Mouse (Mus musculus): ENCODE data around the gene Pdap1. TPM values are rescaled to one million over a fixed set of nuclear protein-coding genes. Genes with fewer than 3 reads are reported as not detected.
"Not testable (repeated sequence)": the region's sequence is repeated elsewhere in the genome, so short reads cannot be mapped to it uniquely, and the experiment has no call there.

The Pdap1 gene
- total RNA-seq, 2 experiments from 2014 or later = 95.2 to 97.8 TPM

DNA sequence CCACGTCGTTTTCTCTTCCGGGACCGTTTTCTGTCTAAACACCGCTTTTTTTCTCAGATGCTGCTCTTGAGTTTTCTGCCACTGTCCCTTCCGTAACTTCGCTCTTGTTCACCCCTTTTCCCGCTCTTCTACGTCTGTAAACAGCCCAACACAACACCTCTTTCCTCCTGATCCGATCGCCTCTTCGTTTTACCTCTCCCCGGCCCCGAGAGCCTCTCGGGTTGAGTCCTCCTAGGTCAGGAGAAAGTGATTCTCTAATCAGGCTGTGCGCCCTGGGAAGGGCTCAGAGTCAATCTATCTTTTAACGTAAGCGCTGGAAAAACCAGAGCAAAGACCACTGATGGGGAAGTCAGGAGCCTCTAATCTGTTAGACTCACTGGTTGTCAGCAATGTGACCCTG, 573 bp upstream of the Pdap1 start:
- H3K4me3 ChIP-seq = peak overlapping the region; percentile 96
- DNase-seq (ENCODE audit: low spot score in 2 of 2) = no peak
- H3K27ac ChIP-seq = peak overlapping the region; percentile 99
- TF ChIP-seq CTCF (conservative IDR thresholded peaks at IDR 0.05) = no peak

DNA sequence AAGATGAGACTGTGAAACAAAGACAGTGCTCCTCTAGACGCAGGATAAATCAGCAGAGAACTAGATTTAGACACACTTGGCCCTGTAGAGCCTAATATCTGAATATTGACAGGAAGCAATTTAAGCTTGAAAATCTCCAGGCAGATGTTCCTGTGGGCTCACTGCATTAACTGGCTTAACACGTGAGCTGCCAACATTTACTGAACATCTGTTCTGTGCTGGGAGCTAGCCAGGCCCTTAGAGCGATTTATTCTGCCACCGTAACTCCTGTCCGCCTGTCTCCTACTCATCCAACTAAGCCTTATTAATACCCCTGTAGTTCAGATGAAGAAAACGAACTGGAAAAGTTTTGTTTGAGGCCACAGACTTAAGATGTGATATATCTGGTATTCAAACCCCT, 1.2 kb downstream of the Pdap1 start:
- no peak for DNase-seq (ENCODE audit: low spot score in 2 of 2)
- H3K27ac ChIP-seq = no peak overlapping the region; the same call in 1 of the 2 replicates
- peak overlapping the region; percentile 96 for H3K4me3 ChIP-seq
- TF ChIP-seq CTCF (conservative IDR thresholded peaks at IDR 0.05) = no peak

DNA sequence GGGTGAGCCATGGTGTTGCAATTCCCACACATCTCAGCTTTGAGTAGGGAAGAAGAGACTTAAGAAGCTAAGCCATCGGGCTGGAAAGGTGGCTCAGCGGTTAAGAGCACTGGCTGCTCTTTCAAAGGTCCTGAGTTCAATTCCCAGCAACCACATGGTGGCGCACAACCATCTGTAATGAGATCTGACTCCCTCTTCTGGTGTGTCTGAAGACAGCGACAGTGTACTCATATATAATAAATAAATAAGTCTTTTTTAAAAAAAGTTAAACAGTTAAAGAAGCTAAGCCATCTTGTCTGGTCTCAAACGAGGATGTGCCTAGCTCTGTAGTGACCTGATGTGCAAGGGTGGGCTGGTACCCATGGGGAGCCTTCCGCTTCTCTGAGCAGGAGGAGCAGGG, 6.8 kb downstream of the Pdap1 start:
- not testable (repeated sequence) for H3K27ac ChIP-seq; H3K4me3 ChIP-seq; DNase-seq (ENCODE audit: low spot score in 2 of 2)
- TF ChIP-seq CTCF (conservative IDR thresholded peaks at IDR 0.05) = peak; percentile 35

GRCm38 (mm10) chr5:145130995-145131394, 9.0 kb downstream of the Pdap1 start:
- DNase-seq (ENCODE audit: low spot score in 2 of 2) = no peak
- TF ChIP-seq CTCF (conservative IDR thresholded peaks at IDR 0.05) = no peak
- Histone ChIP-seq H3K27ac (peak overlapping the region; percentile 91), H3K4me3 (no peak overlapping the region)

- no peak for TF ChIP-seq CTCF (conservative IDR thresholded peaks at IDR 0.05)
- H3K27ac ChIP-seq = peak overlapping the region; percentile 91
- H3K4me3 ChIP-seq = no peak overlapping the region
Observed at GRCm38 (mm10) chr5:145130191-145130590, 9.8 kb downstream of the Pdap1 start.

DNA sequence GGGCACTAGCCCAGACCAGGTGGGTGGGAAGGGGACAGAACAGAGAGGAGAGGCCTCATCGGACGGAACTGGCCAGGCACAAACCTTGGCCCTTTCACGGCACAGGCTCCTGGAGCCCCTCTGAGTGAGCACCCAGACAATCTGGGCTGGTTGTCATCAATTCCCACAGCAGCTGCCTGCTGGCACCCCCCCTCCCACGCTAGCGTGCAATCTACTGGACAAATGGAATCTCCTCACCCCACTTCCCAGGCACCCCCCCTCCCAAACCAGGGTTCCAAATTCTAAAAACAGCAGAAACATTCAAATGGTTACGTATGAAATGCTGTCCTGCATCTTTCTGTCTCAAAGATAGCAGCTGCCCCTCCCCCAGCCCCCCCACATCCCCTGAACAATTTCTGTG, 10.3 kb downstream of the Pdap1 start:
- H3K27ac ChIP-seq = peak overlapping the region; percentile 91
- DNase-seq (ENCODE audit: low spot score in 2 of 2); H3K4me3 ChIP-seq: not testable (repeated sequence)

More at GRCm38 (mm10) chr5:145130191-145130590, 9.8 kb downstream of the Pdap1 start:
- DNase-seq (ENCODE audit: low spot score in 2 of 2) = peak; percentile 61 to 76

GRCm38 (mm10) chr5:145129124-145129523, 10.9 kb downstream of the Pdap1 start:
- Histone ChIP-seq H3K4me3 (no peak overlapping the region), H3K27ac (peak overlapping the region; percentile 91)
- TF ChIP-seq CTCF (conservative IDR thresholded peaks at IDR 0.05) = no peak

GRCm38 (mm10) chr5:145126580-145126979, 13.5 kb downstream of the Pdap1 start:
- H3K4me3 ChIP-seq = no peak overlapping the region
- TF ChIP-seq CTCF (conservative IDR thresholded peaks at IDR 0.05) = no peak
- DNase-seq (ENCODE audit: low spot score in 2 of 2) = no peak
- no peak overlapping the region for H3K27ac ChIP-seq

More at GRCm38 (mm10) chr5:145129124-145129523, 10.9 kb downstream of the Pdap1 start:
- DNase-seq (ENCODE audit: low spot score in 2 of 2) = no peak

- no peak for TF ChIP-seq CTCF (conservative IDR thresholded peaks at IDR 0.05)
- no peak overlapping the region for H3K27ac ChIP-seq
- no peak for DNase-seq (ENCODE audit: low spot score in 2 of 2)
- no peak overlapping the region for H3K4me3 ChIP-seq
Observed at GRCm38 (mm10) chr5:145123396-145123795, 16.6 kb downstream of the Pdap1 start.

DNA sequence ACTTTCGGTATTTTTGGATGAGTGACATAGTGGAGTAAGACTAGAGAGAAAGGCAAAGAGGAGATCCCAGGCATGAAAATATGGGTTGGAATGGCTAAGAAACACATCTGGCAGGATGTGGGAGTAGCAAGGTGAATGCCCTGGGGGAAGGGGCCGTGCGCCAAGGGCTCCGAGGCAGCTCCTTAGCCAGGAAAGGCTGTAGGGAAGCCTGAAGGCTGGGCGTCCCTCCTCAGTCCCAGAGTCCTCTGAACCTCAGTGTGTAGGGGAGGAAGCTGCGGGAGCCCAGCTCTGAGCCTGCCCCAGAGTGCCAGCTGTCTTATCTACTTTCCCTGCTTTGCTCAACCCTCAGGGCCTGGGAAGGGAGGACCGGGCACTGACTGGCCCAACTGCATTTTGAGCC, 19.1 kb downstream of the Pdap1 start:
- no peak overlapping the region for H3K4me3 ChIP-seq
- no peak overlapping the region for H3K27ac ChIP-seq
- DNase-seq (ENCODE audit: low spot score in 2 of 2) = no peak
- TF ChIP-seq CTCF (conservative IDR thresholded peaks at IDR 0.05) = no peak

GRCm38 (mm10) chr5:145119385-145119784, 20.7 kb downstream of the Pdap1 start:
- TF ChIP-seq CTCF (conservative IDR thresholded peaks at IDR 0.05) = peak; percentile 61

GRCm38 (mm10) chr5:145118461-145118860, 21.6 kb downstream of the Pdap1 start:
- Histone ChIP-seq H3K4me3 (no peak overlapping the region), H3K27ac (peak overlapping the region; percentile 53; the same call in 1 of the 2 replicates)
- no peak for TF ChIP-seq CTCF (conservative IDR thresholded peaks at IDR 0.05)
- no peak for DNase-seq (ENCODE audit: low spot score in 2 of 2)

More at GRCm38 (mm10) chr5:145119385-145119784, 20.7 kb downstream of the Pdap1 start:
- no peak for DNase-seq (ENCODE audit: low spot score in 2 of 2)
- Histone ChIP-seq H3K4me3 (no peak overlapping the region), H3K27ac (no peak overlapping the region)

DNA sequence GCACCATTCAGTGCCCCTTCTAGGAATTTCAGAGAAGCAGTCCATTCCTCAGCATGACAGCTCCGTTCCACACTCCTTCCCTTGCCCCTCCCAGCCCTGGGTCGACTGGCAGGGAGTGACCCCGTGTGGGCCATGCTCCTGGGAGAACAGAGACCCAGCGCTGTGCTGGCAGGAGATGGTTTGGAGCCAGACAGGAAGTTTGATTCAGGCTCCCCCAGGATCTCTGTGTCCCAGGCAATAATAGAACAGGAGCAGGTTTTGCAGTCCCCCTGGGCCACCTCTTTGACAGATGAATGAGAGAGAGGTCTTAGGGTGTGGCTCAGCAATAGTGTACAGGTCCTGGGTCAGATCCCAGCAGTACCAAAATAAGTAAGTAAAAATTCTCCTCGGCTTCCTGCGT, 22.0 kb downstream of the Pdap1 start:
- DNase-seq (ENCODE audit: low spot score in 2 of 2) = no peak
- Histone ChIP-seq H3K27ac (peak overlapping the region; percentile 53; the same call in 1 of the 2 replicates), H3K4me3 (no peak overlapping the region)
- TF ChIP-seq CTCF (conservative IDR thresholded peaks at IDR 0.05) = no peak

DNA sequence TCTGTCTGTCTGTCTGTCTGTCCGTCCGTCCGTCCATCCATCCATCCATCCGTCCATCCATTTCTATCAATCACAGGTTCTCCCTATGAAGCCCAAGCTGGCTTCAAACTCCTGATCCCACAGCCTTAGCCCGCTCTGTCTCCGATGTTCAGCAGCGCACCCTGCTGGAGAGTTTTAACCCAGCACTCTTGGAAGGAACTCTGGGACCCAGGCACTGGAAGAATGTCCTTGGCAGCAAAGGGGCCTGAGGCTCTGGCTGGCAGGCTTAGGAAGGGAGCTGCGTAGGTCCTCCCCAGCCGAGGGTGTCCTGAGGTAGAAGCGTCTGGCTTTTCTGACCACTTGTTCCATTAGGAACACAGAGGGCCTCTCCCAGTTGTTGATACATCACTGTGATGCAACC, 23.1 kb downstream of the Pdap1 start:
- Histone ChIP-seq H3K4me3 (no peak overlapping the region), H3K27ac (peak overlapping the region; percentile 36)
- DNase-seq (ENCODE audit: low spot score in 2 of 2) = peak in 1 of 2 experiments; percentile 67
- peak; percentile 82 for TF ChIP-seq CTCF (conservative IDR thresholded peaks at IDR 0.05)

Data from layer of hippocampus, adult 2 months (tissue).